ENCODE assay signal across 10 mouse cellular contexts in the genomic region with DNA sequence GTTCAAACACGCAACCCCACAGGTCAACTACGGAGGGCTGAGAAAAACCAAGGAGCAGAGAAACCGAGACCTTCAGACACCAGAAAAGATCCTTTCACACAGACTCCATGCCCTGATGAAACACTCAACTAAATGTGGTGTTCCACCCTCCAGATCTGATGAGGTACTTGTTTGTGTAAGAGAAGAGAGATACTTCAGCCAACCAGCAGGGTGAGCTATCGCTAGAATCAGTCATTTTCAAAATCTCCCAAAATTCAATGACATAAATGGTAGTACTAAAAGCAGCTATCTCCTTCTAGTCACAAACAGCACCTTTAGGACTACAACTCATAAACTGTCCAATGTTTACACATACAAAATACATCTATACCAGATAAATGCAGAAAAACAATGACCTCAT. TPM values are rescaled to one million over a fixed set of nuclear protein-coding genes. Genes with fewer than 3 reads are reported as not detected.
A peak's percentile ranks its signal among the peaks of the same experiment; 100 is the strongest.
DNase-seq lines count a peak whose midpoint lies in the region; ATAC-seq and TF ChIP-seq lines count a peak whose summit lies in the region.
"Had no signal": no experiment of that assay in that cellular context is flagged by ENCODE, and none has a peak within 500 bp of the region (broad histone marks: within the 10 kb centered on the region; RNA-seq: fewer than 3 reads in every experiment).

No protein-coding gene starts in this region.

- H3K9ac ChIP-seq in limb, embryonic 14.5 days (ENCODE audit: low read depth, low read length, severe bottlenecking) = no peak overlapping the region

- no peaks in the 10 kb centered on the region for H3K9me3 ChIP-seq in limb, embryonic 14.5 days (ENCODE audit: control insufficient read depth, low read length)
- H3K9me3 ChIP-seq in limb, embryonic 10.5 days (replicated peaks) = no peaks in the 10 kb centered on the region

- no peak overlapping the region for H3K27ac ChIP-seq in limb, embryonic 14.5 days (replicated peaks; ENCODE audit: low read depth, low read length)
- no peak overlapping the region for H3K27ac ChIP-seq in limb, embryonic 10.5 days

- DNase-seq in adrenal gland, postnatal 14 days = peak; percentile 28
- DNase-seq in adrenal gland, postnatal 10 days = no peak
- DNase-seq in limb, embryonic 14.5 days (ENCODE audit: low spot score) = peak; percentile 34
- no peak for DNase-seq in limb, embryonic 10.5 days (ENCODE audit: low spot score)
- DNase-seq in adipocyte (ENCODE audit: low spot score) = peak; percentile 43
- DNase-seq in naive thymus-derived CD4-positive, alpha-beta T cell, adult 2 months (ENCODE audit: low read depth) = peak; percentile 75
- no peak for DNase-seq in layer of hippocampus, postnatal 10 days (ENCODE audit: low spot score in 2 of 2)
- no peak for DNase-seq in gastrocnemius, adult 18-20 months (ENCODE audit: low spot score)
- DNase-seq: kidney, postnatal 10 days had no signal

- H3K4me3 ChIP-seq in limb, embryonic 14.5 days (replicated peaks; ENCODE audit: low read length) = no peak overlapping the region
- H3K4me3 ChIP-seq in limb, embryonic 10.5 days = no peak overlapping the region

- peaks cover 13% of the 10 kb centered on the region for H3K36me3 ChIP-seq in limb, embryonic 14.5 days (ENCODE audit: control insufficient read depth, insufficient read depth, low read length)
- H3K36me3 ChIP-seq in limb, embryonic 10.5 days = peaks cover 48% of the 10 kb centered on the region

- peaks cover 10% of the 10 kb centered on the region for H3K4me1 ChIP-seq in limb, embryonic 14.5 days (ENCODE audit: control insufficient read depth, insufficient read depth, low read length)
- peaks cover 26% of the 10 kb centered on the region for H3K4me1 ChIP-seq in limb, embryonic 10.5 days

- whole genome bisulfite sequencing in limb, embryonic 14.5 days = 82% methylated on average over 4 of the region's 4 CpGs
- 91% methylated on average over 4 of the region's 4 CpGs for WGBS in limb, embryonic 10.5 days

- TF ChIP-seq POLR2A in limb, embryonic 14.5 days (IDR thresholded peaks at IDR 0.05; ENCODE audit: borderline replicate concordance, extremely low read depth, insufficient read depth, insufficient read length) = no peak

- no peaks in the 10 kb centered on the region for H3K27me3 ChIP-seq in limb, embryonic 14.5 days (ENCODE audit: control insufficient read depth, insufficient read depth, low read length)
- no peaks in the 10 kb centered on the region for H3K27me3 ChIP-seq in limb, embryonic 10.5 days (ENCODE audit: low read depth, poor library complexity, severe bottlenecking)

- H3K4me2 ChIP-seq in limb, embryonic 14.5 days (replicated peaks; ENCODE audit: low read depth, low read length, severe bottlenecking) = no peak overlapping the region
- H3K4me2 ChIP-seq: heart, embryonic 11.5 days had no signal

- no peak for ATAC-seq in limb, embryonic 14.5 days (ENCODE audit: low FRiP score, low read depth)

RNA-seq across cellular contexts. Expression of a gene that starts 4.1 kb away (rescaled TPM):
- 62.4 and 72.0 TPM in 2 replicates for total RNA-seq in adrenal gland, postnatal 14 days (2021)
- 10 to 100 TPM; 64.4 to 78.1 TPM for total RNA-seq in adrenal gland, postnatal 10 days (2021)
- polyA plus RNA-seq in limb, embryonic 14.5 days (2012; rRNA removed) = 38.9 and 39.2 TPM in 2 replicates
- 85.4 and 96.9 TPM in 2 replicates for polyA plus RNA-seq in limb, embryonic 14.5 days (2014; fragmentation: Nextera tagmentation; extraction: Ambion mirVana)
- polyA plus RNA-seq in limb, embryonic 10.5 days (2016; fragmentation: Nextera tagmentation; extraction: Ambion mirVana) = 52.6 and 62.5 TPM in 2 replicates
- total RNA-seq in layer of hippocampus, postnatal 10 days (2021) = 10 to 100 TPM; 84.2 to 87.7 TPM
- total RNA-seq in gastrocnemius, adult 18-20 months (2021) = 10 to 100 TPM; 47.2 to 48.8 TPM

Comparison
In these comparisons a context has a peak if more than half of its experiments do, and no peak if none do; other contexts are left out.
1. DNase-seq: peak in adrenal gland, postnatal 14 days (single experiment), limb, embryonic 14.5 days (single experiment), adipocyte (single experiment) and naive thymus-derived CD4-positive, alpha-beta T cell, adult 2 months (single experiment); none in adrenal gland, postnatal 10 days (single experiment), limb, embryonic 10.5 days (single experiment), layer of hippocampus, postnatal 10 days (0 of 2) and gastrocnemius, adult 18-20 months (single experiment).